Mouse (Mus musculus) lung, postnatal 0 days (tissue): ENCODE measurements at regions not wholly inside any gene's neighbourhood (a gene's known extent, or its start where the extent isn't known, plus 50 kb on each side); places are given as distances from the start of the nearest gene placed in this dataset.

Experiments
- CTCF ChIP-seq: IDR thresholded peaks from 2 replicates; pipeline ENCODE4 v1.5.1; 2016; ENCODE audit warnings: antibody characterized with exemption, mild to moderate bottlenecking
- EP300 ChIP-seq: IDR thresholded peaks from 2 replicates; pipeline ENCODE4 v1.6.1; 2016; ENCODE audit warnings: antibody characterized with exemption, mild to moderate bottlenecking, control low read depth

GRCm38 (mm10) chr4:142622151-142622861 lies 383.1 kb upstream of the Kazn start:
- TF ChIP-seq CTCF: no peak
- TF ChIP-seq EP300: no peak
